Mouse (Mus musculus) ES-Bruce4 (cell line): ENCODE results near the gene Rasal2.

Experiments
- CTCF ChIP-seq: IDR thresholded peaks from one replicate; pipeline ENCODE4 v1.8.1; 2011; ENCODE audit warnings: low read depth, low read length
- EP300 ChIP-seq: IDR thresholded peaks from 2 replicates; pipeline ENCODE4 v1.6.1; 2011; ENCODE audit warnings: low read depth, low read length; ENCODE audit not compliant: insufficient read depth
- POLR2A ChIP-seq: IDR thresholded peaks from one replicate; pipeline ENCODE4 v1.8.1; 2011; ENCODE audit warnings: low read length; ENCODE audit not compliant: insufficient read depth

DNA sequence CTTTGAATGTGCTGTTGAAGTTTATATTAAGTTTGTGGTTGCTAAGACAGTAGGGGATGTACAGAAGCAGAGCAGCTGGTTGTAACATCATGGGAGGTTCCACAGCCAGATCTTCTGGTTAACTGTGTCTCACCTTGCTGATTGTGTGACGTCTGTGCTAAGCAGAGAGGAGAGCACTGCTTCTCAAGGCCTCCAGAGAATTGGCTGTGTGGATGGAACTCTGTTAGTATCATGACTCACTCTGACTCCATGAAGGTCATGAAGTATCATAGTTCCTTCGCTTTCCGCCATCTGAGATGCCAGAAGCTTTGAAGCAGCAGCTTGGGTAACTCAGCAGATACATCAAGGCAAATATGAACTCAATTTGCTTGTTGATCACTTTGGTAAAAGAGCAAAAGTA lies 144.5 kb downstream of the Rasal2 start:
- TF ChIP-seq CTCF (no peak), POLR2A (no peak), EP300 (no peak)
